ENCODE assay signal across 9 mouse cellular contexts in genomic region chr14:93884467-93884866, GRCm38 (mm10). TPM values are rescaled to one million over a fixed set of nuclear protein-coding genes. Genes with fewer than 3 reads are reported as not detected.
A peak's percentile ranks its signal among the peaks of the same experiment; 100 is the strongest.
DNase-seq lines count a peak whose midpoint lies in the region; ATAC-seq and TF ChIP-seq lines count a peak whose summit lies in the region.
"Had no signal": no experiment of that assay in that cellular context is flagged by ENCODE, and none has a peak within 500 bp of the region (broad histone marks: within the 10 kb centered on the region; RNA-seq: fewer than 3 reads in every experiment).

No protein-coding gene starts in this region.

- peak; percentile 78 for DNase-seq in adrenal gland, postnatal 14 days
- peak; percentile 80 for DNase-seq in embryonic facial prominence, embryonic 14.5 days (ENCODE audit: low spot score)
- DNase-seq in layer of hippocampus, adult 8-10 months (ENCODE audit: low spot score in 2 of 2), result peak; percentile 72 to 83
- DNase-seq in lung, postnatal 14 days, result peak; percentile 51
- peak; percentile 83 for DNase-seq in right cerebral cortex, postnatal 14 days
- DNase-seq in urinary bladder, adult 2 months (ENCODE audit: low spot score), result no peak

- no peaks in the 10 kb centered on the region for H3K4me1 ChIP-seq in ES-Bruce4 (ENCODE audit: control insufficient read depth, insufficient read depth, low read length)
- peaks cover 4% of the 10 kb centered on the region; the same call in 1 of the 2 replicates for H3K4me1 ChIP-seq in embryonic facial prominence, embryonic 14.5 days (ENCODE audit: control insufficient read depth, insufficient read depth, low read length)
- H3K4me1 ChIP-seq in heart, embryonic 14.5 days (ENCODE audit: control insufficient read depth in 2 of 2, insufficient read depth in 2 of 2, low read length in 2 of 2), result no peaks in the 10 kb centered on the region; a peak in 1 of 4 replicates

- peak overlapping the region; percentile 41 for H3K4me2 ChIP-seq in embryonic facial prominence, embryonic 14.5 days (ENCODE audit: low read depth, low read length)
- H3K4me2 ChIP-seq in heart, embryonic 14.5 days (ENCODE audit: low read length), result peak overlapping the region; percentile 24; the same call in 1 of the 2 replicates

- no peaks in the 10 kb centered on the region for H3K36me3 ChIP-seq in ES-Bruce4 (ENCODE audit: control insufficient read depth, insufficient read depth, low read length, poor library complexity, severe bottlenecking)
- H3K36me3 ChIP-seq in embryonic facial prominence, embryonic 14.5 days (ENCODE audit: control insufficient read depth, insufficient read depth, low read length), result no peaks in the 10 kb centered on the region
- no peaks in the 10 kb centered on the region for H3K36me3 ChIP-seq in heart, embryonic 14.5 days (ENCODE audit: control insufficient read depth, insufficient read depth, low read length)

- WGBS in embryonic facial prominence, embryonic 14.5 days, result 0% methylated on average over 2 of the region's 2 CpGs
- WGBS in heart, embryonic 14.5 days, result 1% methylated on average over 2 of the region's 2 CpGs

- H3K9me3 ChIP-seq in ES-Bruce4 (replicated peaks; ENCODE audit: control insufficient read depth, insufficient read depth, low read length, poor library complexity, severe bottlenecking), result no peaks in the 10 kb centered on the region
- H3K9me3 ChIP-seq in embryonic facial prominence, embryonic 14.5 days (ENCODE audit: control insufficient read depth, low read length), result no peaks in the 10 kb centered on the region
- no peaks in the 10 kb centered on the region for H3K9me3 ChIP-seq in heart, embryonic 14.5 days (ENCODE audit: control insufficient read depth, low read length)

- peaks cover 2% of the 10 kb centered on the region; the same call in 1 of the 2 replicates for H3K27me3 ChIP-seq in ES-Bruce4 (ENCODE audit: control insufficient read depth, insufficient read depth, low read length, poor library complexity, severe bottlenecking)
- H3K27me3 ChIP-seq in embryonic facial prominence, embryonic 14.5 days (replicated peaks; ENCODE audit: control insufficient read depth, insufficient read depth, low read length), result no peaks in the 10 kb centered on the region
- H3K27me3 ChIP-seq in heart, embryonic 14.5 days (ENCODE audit: control insufficient read depth, insufficient read depth, low read length), result no peaks in the 10 kb centered on the region

- H3K27ac ChIP-seq in ES-Bruce4 (ENCODE audit: insufficient read depth, low read length), result no peak overlapping the region
- no peak overlapping the region for H3K27ac ChIP-seq in embryonic facial prominence, embryonic 14.5 days (replicated peaks; ENCODE audit: low read depth, low read length)
- H3K27ac ChIP-seq in heart, embryonic 14.5 days (replicated peaks in 1 of 2; ENCODE audit: control insufficient read depth in 1 of 2, insufficient read depth in 1 of 2, low read depth in 2 of 2, low read length in 2 of 2), result no peak overlapping the region

- peak; percentile 37 for TF ChIP-seq CTCF in ES-Bruce4 (IDR thresholded peaks at IDR 0.05; ENCODE audit: low read depth, low read length)

- no peak for ATAC-seq in embryonic facial prominence, embryonic 14.5 days (ENCODE audit: low read depth)
- ATAC-seq in heart, embryonic 14.5 days (ENCODE audit: insufficient number of reproducible peaks, insufficient read depth, low FRiP score, low read depth), result 0 out of 2 replicates have a peak, but pooled peaks have one; percentile 35

- no peak overlapping the region for H3K4me3 ChIP-seq in ES-Bruce4 (ENCODE audit: low read depth, low read length)
- peak overlapping the region; percentile 15; the same call in 1 of the 2 replicates for H3K4me3 ChIP-seq in embryonic facial prominence, embryonic 14.5 days (ENCODE audit: low read depth, low read length)
- no peak overlapping the region for H3K4me3 ChIP-seq in heart, embryonic 14.5 days (ENCODE audit: control insufficient read depth in 1 of 2, insufficient read depth in 1 of 2, low read depth in 1 of 2, low read length in 2 of 2)
- H3K4me3 ChIP-seq: erythroblast, embryonic 14.5 days had no signal

- no peak for TF ChIP-seq POLR2A in ES-Bruce4 (IDR thresholded peaks at IDR 0.05; ENCODE audit: insufficient read depth, low read length)

- no peak overlapping the region for H3K9ac ChIP-seq in ES-Bruce4 (ENCODE audit: low read depth, poor library complexity, severe bottlenecking)
- H3K9ac ChIP-seq in embryonic facial prominence, embryonic 14.5 days (ENCODE audit: low read depth, low read length), result no peak overlapping the region
- no peak overlapping the region for H3K9ac ChIP-seq in heart, embryonic 14.5 days (ENCODE audit: low read length)

- no peak for TF ChIP-seq EP300 in ES-Bruce4 (IDR thresholded peaks at IDR 0.05; ENCODE audit: insufficient read depth, low read depth, low read length)

RNA-seq across cellular contexts. Expression of gene Pcdh9, which starts 6.0 kb away (rescaled TPM):
- polyA plus RNA-seq in ES-Bruce4 (2011; ENCODE audit: insufficient read depth, insufficient read length, low read depth, missing spikeins), result 0.12 and 0.52 TPM in 2 replicates
- 2.6 and 4.2 TPM in 2 replicates for total RNA-seq in adrenal gland, postnatal 14 days (2021)
- polyA plus RNA-seq in embryonic facial prominence, embryonic 14.5 days (2014; fragmentation: Nextera tagmentation; extraction: Ambion mirVana), result 33.7 and 40.4 TPM in 2 replicates
- 7.4 and 8.1 TPM in 2 replicates for polyA plus RNA-seq in heart, embryonic 14.5 days (2014; fragmentation: Nextera tagmentation; extraction: Ambion mirVana)
- total RNA-seq in layer of hippocampus, adult 8-10 months (2022), result 100 to 1,000 TPM; 161 to 184 (median 166) TPM
- 1.0 and 1.1 TPM in 2 replicates for polyA plus RNA-seq in urinary bladder, adult 2 months (2012; rRNA removed)
- polyA plus RNA-seq: erythroblast, embryonic 14.5 days had no signal
